Mouse (Mus musculus) CH12.LX (cell line): Measurements from ENCODE around the gene Ak9. TPM values are rescaled to one million over a fixed set of nuclear protein-coding genes. Genes with fewer than 3 reads are reported as not detected.

Experiments
- DNase-seq: peaks from one replicate; pipeline ENCODE4 v3.0.0-alpha.2; 2013; ENCODE audit errors: extremely low read depth
- H3K27ac ChIP-seq: 2 replicates; pipeline ENCODE4 v1.5.1; 2012; ENCODE audit warnings: low read depth, mild to moderate bottlenecking, control low read depth, moderate library complexity; ENCODE audit not compliant: insufficient read depth
- H3K27me3 ChIP-seq: replicated peaks from 2 replicates; pipeline ENCODE3; 2012; ENCODE audit warnings: inconsistent platforms
- H3K36me3 ChIP-seq, 2 experiments: replicated peaks in 1 of 2; 2 replicates each; pipeline versions ENCODE3 to v1.6.1; 2012; ENCODE audit warnings: inconsistent platforms in 1 of 2, low read length in 1 of 2, mild to moderate bottlenecking in 1 of 2, mixed read lengths in 1 of 2, moderate library complexity in 1 of 2; ENCODE audit not compliant: control insufficient read depth in 1 of 2, insufficient read depth in 1 of 2
- H3K4me1 ChIP-seq, 2 experiments: 2 replicates each; pipeline ENCODE4 v1.6.1; 2012; ENCODE audit warnings: inconsistent platforms in 1 of 2, moderate library complexity in 1 of 2; ENCODE audit not compliant: insufficient read depth in 2 of 2, control insufficient read depth in 1 of 2
- H3K4me2 ChIP-seq: 2 replicates; pipeline ENCODE4 v1.6.1; 2012; ENCODE audit warnings: low read depth, mild to moderate bottlenecking, control low read depth; ENCODE audit not compliant: poor library complexity, insufficient read depth, severe bottlenecking
- H3K4me3 ChIP-seq, 3 experiments: fragments of 150-350 bp in 1 of 3; sonication (generic) in 1 of 3; replicated peaks in 1 of 3; 2 replicates each; pipeline versions ENCODE3 to v1.5.1; 2011 to 2012; ENCODE audit warnings: low read depth in 2 of 3, low read length in 2 of 3, mild to moderate bottlenecking in 2 of 3, moderate library complexity in 2 of 3, control low read depth in 1 of 3, improper control_type of control experiment in 1 of 3, inconsistent platforms in 1 of 3, mixed read lengths in 1 of 3; ENCODE audit not compliant: poor library complexity in 1 of 3
- H3K79me2 ChIP-seq: replicated peaks from 2 replicates; pipeline ENCODE4 v1.6.1; 2012; ENCODE audit warnings: mild to moderate bottlenecking, moderate library complexity; ENCODE audit not compliant: control insufficient read depth, poor library complexity, insufficient read depth, severe bottlenecking; ENCODE audit errors: extremely low read depth
- H3K9ac ChIP-seq: 2 replicates; pipeline ENCODE4 v1.6.1; 2012; ENCODE audit warnings: low read depth, mild to moderate bottlenecking, control low read depth, moderate library complexity; ENCODE audit not compliant: insufficient read depth
- H3K9me3 ChIP-seq: replicated peaks from 2 replicates; pipeline ENCODE3; 2012; ENCODE audit warnings: low read length, inconsistent platforms, mixed read lengths
- CHD1 ChIP-seq: IDR thresholded peaks from 2 replicates; pipeline ENCODE4 v1.6.1; 2012; ENCODE audit warnings: low read depth, low read length, improper control_type of control experiment, inconsistent platforms
- CHD2 ChIP-seq: IDR thresholded peaks from 2 replicates; pipeline ENCODE4 v1.6.1; 2011; ENCODE audit warnings: low read length, improper control_type of control experiment
- CTCF ChIP-seq, 2 experiments: IDR thresholded peaks in 1 of 2; conservative IDR thresholded peaks in 1 of 2; 2 replicates each; pipeline ENCODE4 v1.5.1; 2011 to 2012; ENCODE audit warnings: low read depth in 2 of 2, low read length in 2 of 2, improper control_type of control experiment in 1 of 2, inconsistent platforms in 1 of 2, mild to moderate bottlenecking in 1 of 2, moderate library complexity in 1 of 2
- ETS1 ChIP-seq: conservative IDR thresholded peaks from 2 replicates; pipeline ENCODE4 v1.6.1; 2012; ENCODE audit warnings: low read depth, mild to moderate bottlenecking, inconsistent platforms, low read length, improper control_type of control experiment, moderate library complexity
- JUN ChIP-seq: IDR thresholded peaks from 2 replicates; pipeline ENCODE4 v1.6.1; 2011; ENCODE audit warnings: low read depth, mild to moderate bottlenecking, low read length, improper control_type of control experiment, moderate library complexity; ENCODE audit not compliant: insufficient read depth
- JUND ChIP-seq: conservative IDR thresholded peaks from 2 replicates; pipeline ENCODE4 v1.6.1; 2011; ENCODE audit warnings: low read depth, low read length, improper control_type of control experiment
- KAT2A ChIP-seq: IDR thresholded peaks from 2 replicates; pipeline ENCODE4 v1.6.1; 2012; ENCODE audit warnings: low read length, improper control_type of control experiment, inconsistent platforms; ENCODE audit not compliant: insufficient replicate concordance
- MAFK ChIP-seq: IDR thresholded peaks from 2 replicates; pipeline ENCODE4 v1.6.1; 2011; ENCODE audit warnings: low read length, improper control_type of control experiment; ENCODE audit not compliant: insufficient replicate concordance
- MAZ ChIP-seq: IDR thresholded peaks from 2 replicates; pipeline ENCODE4 v1.6.1; 2012; ENCODE audit warnings: low read depth, mild to moderate bottlenecking, inconsistent platforms, low read length, improper control_type of control experiment, moderate library complexity
- PAX5 ChIP-seq: IDR thresholded peaks from 2 replicates; pipeline ENCODE4 v1.6.1; 2012; ENCODE audit warnings: low read length, inconsistent platforms, mixed read lengths
- TBP ChIP-seq: conservative IDR thresholded peaks from 2 replicates; pipeline ENCODE4 v1.6.1; 2011; ENCODE audit warnings: low read depth, low read length, improper control_type of control experiment
- TCF12 ChIP-seq: IDR thresholded peaks from 2 replicates; pipeline ENCODE4 v1.6.1; 2014; ENCODE audit warnings: low read depth, mild to moderate bottlenecking, inconsistent platforms, low read length, improper control_type of control experiment
- UBTF ChIP-seq: IDR thresholded peaks from 2 replicates; pipeline ENCODE4 v1.6.1; 2012; ENCODE audit warnings: low read depth, mild to moderate bottlenecking, inconsistent platforms, low read length, improper control_type of control experiment, moderate library complexity
- USF2 ChIP-seq: conservative IDR thresholded peaks from 2 replicates; pipeline ENCODE4 v1.6.1; 2011; ENCODE audit warnings: low read depth, low read length, improper control_type of control experiment
- ZC3H11A ChIP-seq: IDR thresholded peaks from 2 replicates; pipeline ENCODE4 v1.6.1; 2012; ENCODE audit warnings: low read depth, mild to moderate bottlenecking, inconsistent platforms, low read length, improper control_type of control experiment
- ZKSCAN1 ChIP-seq: IDR thresholded peaks from 2 replicates; pipeline ENCODE4 v1.6.1; 2012; ENCODE audit warnings: low read depth, inconsistent platforms, low read length, improper control_type of control experiment, borderline replicate concordance
- ZMIZ1 ChIP-seq: IDR thresholded peaks from 2 replicates; pipeline ENCODE4 v1.6.1; 2012; ENCODE audit warnings: low read depth, mild to moderate bottlenecking, inconsistent platforms, low read length, improper control_type of control experiment
- ZNF384 ChIP-seq: IDR thresholded peaks from 2 replicates; pipeline ENCODE4 v1.6.1; 2012; ENCODE audit warnings: low read depth, low read length, improper control_type of control experiment, inconsistent platforms
- dilution Hi-C: fragments of 300-500 bp; cut with MboI; formaldehyde crosslinking; loops from 2 replicates; pipeline ENCODE4 v1.14.3; 2020; ENCODE audit warnings: low sequenced_read_pairs; ENCODE audit not compliant: extremely low pct_unique_long_range_greater_than_20kb, extremely low pct_ligation_motif_present
- in situ Hi-C: fragments of 300-500 bp; cut with MboI; formaldehyde crosslinking; loops from 3 replicates; pipeline ENCODE4 v1.14.3; 2019; ENCODE audit warnings: low sequenced_read_pairs, low pct_ligation_motif_present, low pct_unique_long_range_greater_than_20kb, mixed read lengths
- polyA plus RNA-seq: library from polyadenylated mRNA; unstranded; fragments of >175 nt; gene quantifications from 2 replicates; pipeline ENCODE4 v1.2.1, GENCODE M21; 2012; ENCODE audit warnings: low read depth; ENCODE audit not compliant: insufficient read length
- total RNA-seq, 2 experiments: library from RNA; depleted of rRNA; stranded (reverse); fragments of 300-350 nt in 1 of 2; fragments of >200 nt in 1 of 2; gene quantifications; 2 replicates each; pipeline ENCODE4 v1.2.3; 2012 to 2014

The Ak9 gene
- total and polyA plus RNA-seq, 3 experiments, result 0.04 to 0.11 (median 0.07) TPM

- H3K4me3 ChIP-seq, result no peak overlapping the region
- no peak overlapping the region for H3K4me2 ChIP-seq
- no peaks in the 10 kb centered on the region for H3K9me3 ChIP-seq
- no peak overlapping the region for H3K27ac ChIP-seq
- no peaks in the 10 kb centered on the region for H3K79me2 ChIP-seq
- TF ChIP-seq ZNF384, result no peak
- TF ChIP-seq CHD1, result no peak
- TF ChIP-seq UBTF, result no peak
- TF ChIP-seq JUND, result no peak
- no peak for TF ChIP-seq ZC3H11A
- no peak for TF ChIP-seq MAZ
- no peak for TF ChIP-seq JUN
- TF ChIP-seq MAFK, result no peak
- no peak for TF ChIP-seq KAT2A
- H3K27me3 ChIP-seq, result no peaks in the 10 kb centered on the region
- DNase-seq, result no peak
- dilution Hi-C loops, result no loop called here
- H3K4me1 ChIP-seq, result peaks cover 2 to 7% of the 10 kb centered on the region in 2 experiments; a peak in 2 of 4 replicates
- no peak overlapping the region for H3K9ac ChIP-seq
- in situ Hi-C loops, result no loop called here
- H3K36me3 ChIP-seq, result peaks cover 4 to 34% of the 10 kb centered on the region in 2 experiments
Measured at GRCm38 (mm10) chr10:41287618-41288017, 16.2 kb upstream of the Ak9 start.

GRCm38 (mm10) chr10:41288074-41288473 lies 15.7 kb upstream of the Ak9 start:
- Histone ChIP-seq H3K27ac (no peak overlapping the region), H3K4me1 (peaks cover 2 to 7% of the 10 kb centered on the region in 2 experiments; a peak in 2 of 4 replicates), H3K79me2 (no peaks in the 10 kb centered on the region), H3K36me3 (peaks cover 4 to 31% of the 10 kb centered on the region in 2 experiments), H3K27me3 (no peaks in the 10 kb centered on the region), H3K4me2 (no peak overlapping the region), H3K9me3 (no peaks in the 10 kb centered on the region), H3K4me3 (no peak overlapping the region), H3K9ac (no peak overlapping the region)
- TF ChIP-seq MAFK (no peak), USF2 (no peak), PAX5 (no peak), ZKSCAN1 (no peak), ETS1 (no peak), CTCF (conservative IDR thresholded peaks at IDR 0.05 in 1 of 2, IDR thresholded peaks at IDR 0.05 in 1 of 2; ENCODE audit: low read depth in 2 of 2, low read length in 2 of 2) (no peak), ZMIZ1 (no peak), UBTF (no peak), TBP (no peak), TCF12 (no peak), CHD2 (no peak)
- no peak for DNase-seq
- in situ Hi-C loops, result no loop called here
- dilution Hi-C loops, result no loop called here
